Comparison of ENCODE assay signal across 7 mouse cellular contexts in genomic region chr2:74762522-74763244, GRCm38 (mm10). TPM values are rescaled to one million over a fixed set of nuclear protein-coding genes. Genes with fewer than 3 reads are reported as not detected.
DNase-seq lines count a peak whose midpoint lies in the region; ATAC-seq lines count a peak whose summit lies in the region.

Gene Hoxd1, plus strand, starts transcription at chr2:74762980.

- no peaks in the 10 kb centered on the region for H3K36me3 ChIP-seq in embryonic facial prominence, embryonic 15.5 days
- no peaks in the 10 kb centered on the region for H3K36me3 ChIP-seq in hindbrain, embryonic 16.5 days (ENCODE audit: control insufficient read depth, insufficient read depth, low read length)
- no peaks in the 10 kb centered on the region for H3K36me3 ChIP-seq in liver, embryonic 13.5 days
- no peaks in the 10 kb centered on the region for H3K36me3 ChIP-seq in stomach, embryonic 15.5 days

- no peaks in the 10 kb centered on the region for H3K9me3 ChIP-seq in embryonic facial prominence, embryonic 15.5 days (replicated peaks)
- H3K9me3 ChIP-seq in hindbrain, embryonic 16.5 days (ENCODE audit: control insufficient read depth, low read length): no peaks in the 10 kb centered on the region
- no peaks in the 10 kb centered on the region for H3K9me3 ChIP-seq in liver, embryonic 13.5 days (replicated peaks)
- no peaks in the 10 kb centered on the region for H3K9me3 ChIP-seq in stomach, embryonic 15.5 days

- DNase-seq in urinary bladder, adult 2 months (ENCODE audit: low spot score): peak; percentile 59
- DNase-seq in urinary bladder, postnatal 4 days (ENCODE audit: low spot score in 2 of 2): no peak
- no peak for DNase-seq in liver, embryonic 13.5 days
- no peak for DNase-seq in layer of hippocampus, adult 8-10 months (ENCODE audit: low spot score in 2 of 2)

- H3K27me3 ChIP-seq in embryonic facial prominence, embryonic 15.5 days: peaks cover 87% of the 10 kb centered on the region
- H3K27me3 ChIP-seq in hindbrain, embryonic 16.5 days (replicated peaks; ENCODE audit: control insufficient read depth, insufficient read depth, low read length): peaks cover 51% of the 10 kb centered on the region
- H3K27me3 ChIP-seq in liver, embryonic 13.5 days: peaks cover 87% of the 10 kb centered on the region
- H3K27me3 ChIP-seq in stomach, embryonic 15.5 days (replicated peaks): peaks cover 68% of the 10 kb centered on the region

- H3K4me1 ChIP-seq in embryonic facial prominence, embryonic 15.5 days: peaks cover 19% of the 10 kb centered on the region
- H3K4me1 ChIP-seq in hindbrain, embryonic 16.5 days (ENCODE audit: control insufficient read depth, insufficient read depth, low read depth, low read length): peaks cover 14% of the 10 kb centered on the region
- peaks cover 8% of the 10 kb centered on the region; the same call in 1 of the 2 replicates for H3K4me1 ChIP-seq in liver, embryonic 13.5 days (replicated peaks)
- peaks cover 16% of the 10 kb centered on the region for H3K4me1 ChIP-seq in stomach, embryonic 15.5 days

- H3K9ac ChIP-seq in embryonic facial prominence, embryonic 15.5 days: peak within 1 kb of the TSS; percentile 13; the same call in 1 of the 2 replicates
- peak within 1 kb of the TSS; percentile 47 for H3K9ac ChIP-seq in hindbrain, embryonic 16.5 days (ENCODE audit: low read depth, low read length)
- no peak within 1 kb of the TSS for H3K9ac ChIP-seq in liver, embryonic 13.5 days
- H3K9ac ChIP-seq in stomach, embryonic 15.5 days: no peak within 1 kb of the TSS

- WGBS in embryonic facial prominence, embryonic 15.5 days: under 1% methylated on average over 58 of the region's 61 CpGs
- under 1% methylated on average over 60 of the region's 61 CpGs for WGBS in hindbrain, embryonic 16.5 days
- WGBS in liver, embryonic 13.5 days (ENCODE audit: insufficient replicate concordance): under 1% methylated on average over 61 of the region's 61 CpGs
- WGBS in stomach, embryonic 15.5 days: under 1% methylated on average over 57 of the region's 61 CpGs

- H3K4me3 ChIP-seq in embryonic facial prominence, embryonic 15.5 days (replicated peaks): peak within 1 kb of the TSS; percentile 54
- H3K4me3 ChIP-seq in hindbrain, embryonic 16.5 days (ENCODE audit: low read length): peak within 1 kb of the TSS; percentile 61
- H3K4me3 ChIP-seq in liver, embryonic 13.5 days (replicated peaks): peak within 1 kb of the TSS; percentile 43
- peak within 1 kb of the TSS; percentile 49 for H3K4me3 ChIP-seq in stomach, embryonic 15.5 days (replicated peaks)

- 0 out of 2 replicates have a peak, but pooled peaks have one; percentile 60 for ATAC-seq in embryonic facial prominence, embryonic 15.5 days (ENCODE audit: insufficient number of reproducible peaks, low FRiP score, low TSS enrichment, low read depth)
- peak; percentile 80 for ATAC-seq in hindbrain, embryonic 16.5 days
- no peak for ATAC-seq in liver, embryonic 13.5 days (ENCODE audit: low read depth)
- ATAC-seq in stomach, embryonic 15.5 days (ENCODE audit: insufficient read depth, low FRiP score, low read depth): 0 out of 2 replicates have a peak, but pooled peaks have one; percentile 18

- H3K4me2 ChIP-seq in embryonic facial prominence, embryonic 15.5 days (replicated peaks): peak within 1 kb of the TSS; percentile 91
- H3K4me2 ChIP-seq in hindbrain, embryonic 16.5 days (ENCODE audit: low read length): peak within 1 kb of the TSS; percentile 78
- peak within 1 kb of the TSS; percentile 60 for H3K4me2 ChIP-seq in liver, embryonic 13.5 days
- H3K4me2 ChIP-seq in stomach, embryonic 15.5 days: peak within 1 kb of the TSS; percentile 97

- no peak within 1 kb of the TSS for H3K27ac ChIP-seq in embryonic facial prominence, embryonic 15.5 days (replicated peaks)
- no peak within 1 kb of the TSS for H3K27ac ChIP-seq in hindbrain, embryonic 16.5 days (ENCODE audit: low read depth, low read length)
- no peak within 1 kb of the TSS for H3K27ac ChIP-seq in liver, embryonic 13.5 days
- no peak within 1 kb of the TSS for H3K27ac ChIP-seq in stomach, embryonic 15.5 days

RNA-seq across cellular contexts. Expression of gene Hoxd1, which starts in this region (rescaled TPM):
- polyA plus RNA-seq in urinary bladder, adult 2 months (2012; rRNA removed): 0.04 TPM in 1 of 2 replicates, not detected in the other
- polyA plus RNA-seq in embryonic facial prominence, embryonic 15.5 days (2015; fragmentation: Nextera tagmentation; extraction: Ambion mirVana): 1.6 and 2.5 TPM in 2 replicates
- 1.1 and 1.3 TPM in 2 replicates for polyA plus RNA-seq in hindbrain, embryonic 16.5 days (2015; fragmentation: Nextera tagmentation; extraction: Ambion mirVana)
- not detected in 2 replicates for polyA plus RNA-seq in liver, embryonic 13.5 days (2015; fragmentation: Nextera tagmentation; extraction: Ambion mirVana)
- 0.13 TPM in 2 replicates for polyA plus RNA-seq in stomach, embryonic 15.5 days (2015; fragmentation: Nextera tagmentation; extraction: Ambion mirVana)
- total RNA-seq in layer of hippocampus, adult 8-10 months (2022): under 1 TPM in 2 of 4 experiments, not detected in 2; 0.17 to 0.27 TPM

Comparison
In these comparisons a context has a peak if more than half of its experiments do, and no peak if none do; other contexts are left out.
1. Peak in DNase-seq in urinary bladder, adult 2 months; RNA of the gene not detected or under 1 TPM.
2. Peak in ATAC-seq, H3K4me3 ChIP-seq and H3K4me2 ChIP-seq in stomach, embryonic 15.5 days; RNA of the gene not detected or under 1 TPM.
3. H3K9ac ChIP-seq: peak in embryonic facial prominence, embryonic 15.5 days (single experiment) and hindbrain, embryonic 16.5 days (single experiment); none in liver, embryonic 13.5 days (single experiment) and stomach, embryonic 15.5 days (single experiment).
4. Peak in every context shown above with its lines, with median percentiles within 50 percentile points of each other: H3K4me2 ChIP-seq and H3K4me3 ChIP-seq.